Mouse (Mus musculus) cerebellum, adult 2 months (tissue): Measurements from ENCODE around the gene Dusp9. TPM values are rescaled to one million over a fixed set of nuclear protein-coding genes. Genes with fewer than 3 reads are reported as not detected.
A peak's percentile ranks its signal among the peaks of the same experiment; 100 is the strongest.

Experiments used
- DNase-seq, 2 experiments: peaks; one replicate each; pipeline ENCODE4 v3.0.0; 2021
- H3K27ac ChIP-seq: fragments of 200-500 bp; 2 replicates; pipeline ENCODE4 v1.5.1; 2012; ENCODE audit warnings: low read length, control low read depth, inconsistent platforms; ENCODE audit not compliant: insufficient read depth
- H3K27me3 ChIP-seq: fragments of 200-500 bp; 2 replicates; pipeline ENCODE4 v1.6.1; 2012; ENCODE audit warnings: inconsistent platforms, mild to moderate bottlenecking, low read length, moderate library complexity; ENCODE audit not compliant: control insufficient read depth, insufficient read depth
- H3K4me1 ChIP-seq: fragments of 200-500 bp; 2 replicates; pipeline ENCODE4 v1.6.1; 2011; ENCODE audit warnings: low read length; ENCODE audit not compliant: control insufficient read depth, insufficient read depth
- H3K4me3 ChIP-seq: fragments of 200-500 bp; replicated peaks from 2 replicates; pipeline ENCODE3; 2011; ENCODE audit warnings: mild to moderate bottlenecking, low read depth, low read length, control low read depth; ENCODE audit not compliant: insufficient read depth
- CTCF ChIP-seq: fragments of 200-500 bp; IDR thresholded peaks from 2 replicates; pipeline ENCODE4 v1.5.1; 2011; ENCODE audit warnings: low read depth, mild to moderate bottlenecking, control low read depth, low read length, moderate library complexity, borderline replicate concordance; ENCODE audit not compliant: insufficient read depth
- POLR2A ChIP-seq: fragments of 200-500 bp; IDR thresholded peaks from 2 replicates; pipeline ENCODE4 v1.6.1; 2011; ENCODE audit warnings: low read length, control low read depth, borderline replicate concordance; ENCODE audit not compliant: insufficient read depth
- whole genome bisulfite sequencing: fragments of 180-500 bp; shearing (Covaris S2); methylation state at CpG from one replicate; pipeline ENCODE4 v1.1.7; 2018; 5-methylcytosine and 5-hydroxymethylcytosine counted together
- polyA plus RNA-seq: library from polyadenylated mRNA; depleted of rRNA; stranded (reverse); fragments of >200 nt; gene quantifications from 2 replicates; pipeline ENCODE4 v1.2.3, GENCODE M21; 2012; rRNA removed

Dusp9 gene
- polyA plus RNA-seq, 1 experiment = 0.52 TPM

DNA sequence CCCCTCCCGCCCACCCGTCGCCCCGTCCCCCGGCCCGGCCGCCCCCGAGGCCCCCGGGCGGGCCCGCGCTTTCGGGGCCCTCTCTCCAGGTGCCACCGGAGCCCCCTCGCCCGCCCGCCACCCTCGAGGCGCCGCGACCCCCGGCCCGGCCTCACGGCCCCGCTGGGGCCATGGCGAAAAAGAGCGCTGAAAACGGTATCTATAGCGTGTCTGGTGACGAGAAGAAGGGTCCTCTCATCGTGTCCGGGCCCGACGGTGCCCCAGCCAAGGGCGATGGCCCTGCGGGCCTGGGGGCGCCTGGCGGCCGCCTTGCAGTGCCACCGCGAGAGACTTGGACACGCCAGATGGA lies 34.4 kb downstream of the Dusp9 start:
- no peak for TF ChIP-seq CTCF
- TF ChIP-seq POLR2A = no peak
- peaks cover 5% of the 10 kb centered on the region for H3K4me1 ChIP-seq
- 5% methylated on average over 22 of the region's 42 CpGs for WGBS
- H3K27me3 ChIP-seq = no peaks in the 10 kb centered on the region
- peak overlapping the region; percentile 82 for H3K4me3 ChIP-seq
- peak overlapping the region; percentile 78 for H3K27ac ChIP-seq
- DNase-seq = no peak

DNA sequence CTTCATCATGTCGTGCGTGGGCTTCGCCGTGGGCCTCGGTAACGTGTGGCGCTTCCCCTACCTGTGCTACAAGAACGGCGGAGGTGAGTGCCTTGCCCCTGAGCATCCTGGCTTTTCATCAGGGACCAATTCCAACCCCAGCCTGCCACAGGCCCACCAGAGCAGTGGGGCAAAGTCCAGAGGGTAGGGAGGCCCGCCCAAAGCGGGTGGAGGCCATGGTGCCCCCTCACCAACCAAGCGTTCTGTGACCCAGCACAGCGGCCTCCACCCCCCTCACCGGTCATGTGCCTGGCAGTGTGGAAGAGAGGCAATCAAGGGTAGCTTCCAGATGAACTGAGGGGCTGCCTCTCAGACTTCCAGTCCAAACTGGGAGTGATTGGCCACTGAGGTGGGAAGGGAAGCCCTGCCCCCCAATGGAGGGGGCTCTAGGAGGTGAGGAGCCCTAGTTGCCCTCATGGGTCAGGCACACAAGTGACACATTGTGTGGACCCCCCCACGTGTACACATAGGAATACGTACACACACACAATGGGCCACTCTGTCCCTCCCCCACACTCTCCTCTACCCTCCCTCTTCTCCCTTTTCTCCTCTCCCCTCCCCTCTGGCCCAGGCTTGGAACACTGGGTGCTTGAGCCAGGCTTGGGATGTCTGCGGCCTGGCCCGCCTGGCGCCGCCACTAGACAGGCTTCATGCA lies 34.9 kb downstream of the Dusp9 start:
- TF ChIP-seq POLR2A (no peak), CTCF (no peak)
- Histone ChIP-seq H3K4me3 (peak overlapping the region; percentile 82), H3K27ac (peak overlapping the region; percentile 78), H3K4me1 (peaks cover 5% of the 10 kb centered on the region), H3K27me3 (no peaks in the 10 kb centered on the region)
- peak; percentile 52 for DNase-seq
- 8% methylated on average over 19 of the region's 20 CpGs for WGBS

DNA sequence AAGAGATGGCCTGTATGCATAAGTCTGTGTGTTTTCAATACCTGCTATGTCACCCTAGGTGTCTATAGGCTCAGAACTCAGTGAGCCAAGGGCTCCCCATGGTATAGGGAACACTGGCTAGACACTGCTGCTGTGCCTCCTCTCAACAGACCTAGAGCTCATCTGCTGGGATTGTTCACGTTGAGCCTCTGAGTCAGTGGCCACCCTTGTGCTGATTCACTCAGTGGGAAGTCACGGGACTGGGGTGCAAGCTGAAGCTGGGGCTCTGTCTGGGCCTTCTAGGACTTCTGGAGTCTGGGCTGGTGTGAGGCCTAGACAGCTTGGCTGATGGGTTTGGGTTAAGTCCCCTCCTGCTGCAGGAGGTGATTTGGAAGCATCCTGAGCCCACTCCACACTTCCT lies 36.0 kb downstream of the Dusp9 start:
- Histone ChIP-seq H3K27me3 (no peaks in the 10 kb centered on the region), H3K4me1 (peaks cover 5% of the 10 kb centered on the region), H3K4me3 (peak overlapping the region; percentile 82), H3K27ac (0 out of 2 replicates have a peak overlapping the region, but pooled peaks have one; percentile 39)
- DNase-seq = no peak
- TF ChIP-seq POLR2A (no peak), CTCF (no peak)
- 21% methylated on average over 2 of the region's 2 CpGs for WGBS

- TF ChIP-seq CTCF = no peak
- TF ChIP-seq POLR2A = no peak
- DNase-seq = no peak
- Histone ChIP-seq H3K4me3 (no peak overlapping the region), H3K4me1 (peaks cover 5% of the 10 kb centered on the region), H3K27ac (no peak overlapping the region), H3K27me3 (no peaks in the 10 kb centered on the region)
- 40% methylated on average over 4 of the region's 4 CpGs for WGBS
Observed at GRCm38 (mm10) chrX:73676668-73677067, 37.4 kb downstream of the Dusp9 start.

DNA sequence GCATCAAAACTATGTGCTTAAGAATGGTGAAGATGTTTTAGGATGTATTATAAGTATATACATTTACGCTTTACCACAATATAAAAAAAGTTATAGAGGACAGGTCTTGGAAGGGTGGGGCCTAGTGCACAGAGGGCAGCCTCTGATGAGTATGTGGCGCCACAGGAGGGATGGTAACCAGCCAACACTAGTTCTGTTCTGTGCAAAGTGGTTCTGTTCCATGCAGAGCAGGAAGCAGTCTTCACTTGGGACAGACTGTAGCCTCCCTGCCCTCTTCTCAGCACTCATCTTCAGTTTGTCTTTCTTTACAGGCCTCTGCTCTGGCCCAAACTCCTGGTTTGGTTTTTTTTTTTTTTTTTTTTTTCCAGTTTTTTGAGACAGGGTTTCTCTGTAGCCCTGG lies 44.9 kb downstream of the Dusp9 start:
- H3K4me3 ChIP-seq = no peak overlapping the region
- DNase-seq = no peak
- no peak overlapping the region for H3K27ac ChIP-seq
- TF ChIP-seq POLR2A (no peak), CTCF (no peak)
- peaks cover 7% of the 10 kb centered on the region for H3K4me1 ChIP-seq
- no peaks in the 10 kb centered on the region for H3K27me3 ChIP-seq
- 79% methylated on average over 2 of the region's 2 CpGs for WGBS

- peaks cover 7% of the 10 kb centered on the region for H3K4me1 ChIP-seq
- H3K4me3 ChIP-seq = no peak overlapping the region
- H3K27ac ChIP-seq = peak overlapping the region; percentile 64
- TF ChIP-seq POLR2A = no peak
- TF ChIP-seq CTCF = no peak
- DNase-seq = no peak
- no peaks in the 10 kb centered on the region for H3K27me3 ChIP-seq
Observed at GRCm38 (mm10) chrX:73684978-73685377, 45.8 kb downstream of the Dusp9 start.

GRCm38 (mm10) chrX:73685629-73686028 lies 46.4 kb downstream of the Dusp9 start:
- H3K4me3 ChIP-seq = no peak overlapping the region
- TF ChIP-seq POLR2A = no peak
- TF ChIP-seq CTCF = no peak
- 4% methylated on average over 3 of the region's 3 CpGs for WGBS
- peak overlapping the region; percentile 64; the same call in 1 of the 2 replicates for H3K27ac ChIP-seq
- H3K27me3 ChIP-seq = no peaks in the 10 kb centered on the region
- DNase-seq = peak; percentile 48 to 69
- peaks cover 7% of the 10 kb centered on the region for H3K4me1 ChIP-seq

DNA sequence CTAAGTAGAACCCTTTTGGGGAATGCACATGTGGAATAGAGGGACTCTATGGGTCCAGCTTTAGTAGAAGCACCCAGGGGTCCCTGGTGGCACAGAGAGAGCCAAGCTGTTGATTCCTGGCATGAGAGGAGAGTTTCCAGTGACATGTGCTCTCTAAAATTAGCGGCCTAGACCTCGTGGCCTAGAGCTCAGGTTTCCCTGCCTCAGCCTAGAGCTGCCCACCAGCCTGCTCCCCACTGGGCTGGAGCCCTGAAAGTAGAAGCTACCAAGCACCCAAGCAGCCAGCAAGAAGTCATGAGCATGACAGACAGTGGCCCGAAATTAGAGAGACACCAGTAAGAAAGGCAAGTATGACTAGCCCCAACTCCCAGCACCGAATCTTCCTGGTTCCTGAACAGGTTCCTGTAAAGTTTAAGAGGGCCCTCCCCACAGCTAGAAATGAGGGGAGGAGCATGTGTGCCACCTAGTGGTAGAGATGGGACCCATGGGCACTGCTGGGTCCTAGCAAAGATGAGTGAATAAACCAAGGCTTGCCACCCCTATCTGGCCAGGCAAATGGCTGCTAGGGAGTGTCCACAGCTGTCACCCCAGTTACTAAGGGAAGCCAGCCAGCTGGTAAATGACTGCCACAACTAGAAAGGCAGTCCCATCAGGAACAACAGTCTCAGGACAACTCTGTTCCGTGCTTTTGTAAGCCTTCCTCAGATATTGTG lies 51.9 kb downstream of the Dusp9 start:
- Histone ChIP-seq H3K4me3 (no peak overlapping the region), H3K4me1 (no peaks in the 10 kb centered on the region; the same call in 1 of the 2 replicates), H3K27ac (no peak overlapping the region), H3K27me3 (no peaks in the 10 kb centered on the region)
- TF ChIP-seq CTCF (peak; percentile 76), POLR2A (no peak)
- 25% methylated on average over 5 of the region's 5 CpGs for WGBS
- peak; percentile 57 to 64 for DNase-seq

Other genes starting within 250 kb of the Dusp9 start
- gene Gm18336, start 240.7 kb upstream of the Dusp9 start, polyA plus RNA-seq = 0.40 and 0.41 TPM in 2 replicates
- 0.55 and 0.61 TPM in 2 replicates for gene Zfp92, start 228.3 kb upstream of the Dusp9 start, polyA plus RNA-seq
- 0.14 TPM in 1 of 2 replicates, not detected in the other for gene Trex2, start 204.1 kb upstream of the Dusp9 start, polyA plus RNA-seq
- gene Haus7, start 180.4 kb upstream of the Dusp9 start, polyA plus RNA-seq = 18.6 and 18.7 TPM in 2 replicates
- 14.2 and 17.2 TPM in 2 replicates for gene Bgn, start 155.8 kb upstream of the Dusp9 start, polyA plus RNA-seq
- gene Atp2b3, start 136.3 kb upstream of the Dusp9 start, polyA plus RNA-seq = 113 and 144 TPM in 2 replicates
- gene Pnck, start 20.7 kb downstream of the Dusp9 start, polyA plus RNA-seq = 92.0 and 97.8 TPM in 2 replicates
- 165 and 166 TPM in 2 replicates for gene Slc6a8, start 33.7 kb downstream of the Dusp9 start, polyA plus RNA-seq
- 115 and 127 TPM in 2 replicates for gene Bcap31, start 76.8 kb downstream of the Dusp9 start, polyA plus RNA-seq
- 14.7 and 15.1 TPM in 2 replicates for gene Abcd1, start 77.2 kb downstream of the Dusp9 start, polyA plus RNA-seq
- 27.7 and 32.5 TPM in 2 replicates for gene Plxnb3, start 117.7 kb downstream of the Dusp9 start, polyA plus RNA-seq
- 14.2 and 17.3 TPM in 2 replicates for gene Srpk3, start 135.0 kb downstream of the Dusp9 start, polyA plus RNA-seq
- 811 and 886 TPM in 2 replicates for gene Idh3g, start 147.5 kb downstream of the Dusp9 start, polyA plus RNA-seq
- 161 and 176 TPM in 2 replicates for gene Ssr4, start 147.6 kb downstream of the Dusp9 start, polyA plus RNA-seq
- 54.6 and 56.6 TPM in 2 replicates for gene Pdzd4, start 185.6 kb downstream of the Dusp9 start, polyA plus RNA-seq